Mouse (Mus musculus) MEL (cell line): ENCODE results near the gene Srprb. TPM values are rescaled to one million over a fixed set of nuclear protein-coding genes. Genes with fewer than 3 reads are reported as not detected.

Source experiments
- DNase-seq: peaks from one replicate; pipeline ENCODE4 v3.0.0; 2011; ENCODE audit warnings: low read depth, low spot score
- H3K27ac ChIP-seq: 2 replicates; pipeline ENCODE4 v1.5.1; 2012; ENCODE audit warnings: low read depth, mild to moderate bottlenecking, control low read depth, low read length, moderate library complexity; ENCODE audit not compliant: control insufficient read depth
- H3K27me3 ChIP-seq, 2 experiments: fragments of 150-350 bp in 1 of 2; sonication (generic) in 1 of 2; 2 replicates each; pipeline ENCODE4 v1.6.1; 2012; ENCODE audit warnings: low read length in 2 of 2, mild to moderate bottlenecking in 2 of 2, improper control_type of control experiment in 1 of 2, moderate library complexity in 1 of 2; ENCODE audit not compliant: insufficient read depth in 2 of 2, control insufficient read depth in 1 of 2
- H3K36me3 ChIP-seq, 2 experiments: 2 replicates each; pipeline ENCODE4 v1.6.1; 2012 to 2014; ENCODE audit warnings: low read length in 2 of 2, improper control_type of control experiment in 1 of 2, inconsistent platforms in 1 of 2, mild to moderate bottlenecking in 1 of 2; ENCODE audit not compliant: insufficient read depth in 2 of 2, control insufficient read depth in 1 of 2
- H3K4me1 ChIP-seq, 2 experiments: fragments of 150-350 bp in 1 of 2; sonication (generic) in 1 of 2; 2 replicates each; pipeline ENCODE4 v1.6.1; 2012; ENCODE audit warnings: low read length in 2 of 2, improper control_type of control experiment in 1 of 2, mild to moderate bottlenecking in 1 of 2; ENCODE audit not compliant: insufficient read depth in 2 of 2, control insufficient read depth in 1 of 2
- H3K4me3 ChIP-seq, 2 experiments: fragments of 150-350 bp in 1 of 2; sonication (generic) in 1 of 2; 2 replicates each; pipeline ENCODE4 v1.5.1; 2012; ENCODE audit warnings: low read depth in 2 of 2, low read length in 2 of 2, mild to moderate bottlenecking in 2 of 2, moderate library complexity in 2 of 2, control low read depth in 1 of 2, improper control_type of control experiment in 1 of 2; ENCODE audit not compliant: control insufficient read depth in 1 of 2, insufficient read depth in 1 of 2
- H3K79me2 ChIP-seq: 2 replicates; pipeline ENCODE4 v1.6.1; 2012; ENCODE audit warnings: mild to moderate bottlenecking, low read length, moderate library complexity; ENCODE audit not compliant: control insufficient read depth, poor library complexity, insufficient read depth
- H3K9ac ChIP-seq: 2 replicates; pipeline ENCODE4 v1.6.1; 2012; ENCODE audit warnings: low read depth, mild to moderate bottlenecking, control low read depth, low read length, moderate library complexity; ENCODE audit not compliant: control insufficient read depth, poor library complexity, severe bottlenecking
- H3K9me3 ChIP-seq: fragments of 150-350 bp; sonication (generic); replicated peaks from 2 replicates; pipeline ENCODE4 v1.6.1; 2012; ENCODE audit warnings: mild to moderate bottlenecking, low read length, improper control_type of control experiment, moderate library complexity; ENCODE audit not compliant: insufficient read depth
- BHLHE40 ChIP-seq: IDR thresholded peaks from 2 replicates; pipeline ENCODE4 v1.6.1; 2012; ENCODE audit warnings: low read depth, mild to moderate bottlenecking, inconsistent platforms, low read length, improper control_type of control experiment, borderline replicate concordance
- CHD1 ChIP-seq: IDR thresholded peaks from 2 replicates; pipeline ENCODE4 v1.6.1; 2012; ENCODE audit warnings: low read depth, mild to moderate bottlenecking, inconsistent platforms, low read length, improper control_type of control experiment
- CTCF ChIP-seq, 3 experiments: IDR thresholded peaks in 2 of 3; conservative IDR thresholded peaks in 1 of 3; 2 replicates each; pipeline ENCODE4 v1.5.1; 2011 to 2012; ENCODE audit warnings: low read length in 3 of 3, low read depth in 2 of 3, mild to moderate bottlenecking in 2 of 3, improper control_type of control experiment in 1 of 3, inconsistent platforms in 1 of 3, mixed read lengths in 1 of 3, moderate library complexity in 1 of 3; ENCODE audit not compliant: control insufficient read depth in 1 of 3, insufficient read depth in 1 of 3, poor library complexity in 1 of 3, severe bottlenecking in 1 of 3
- E2F4 ChIP-seq: IDR thresholded peaks from 2 replicates; pipeline ENCODE4 v1.6.1; 2011; ENCODE audit warnings: low read depth, low read length, improper control_type of control experiment, borderline replicate concordance
- EP300 ChIP-seq, 2 experiments: IDR thresholded peaks; 2 replicates each; pipeline ENCODE4 v1.6.1; 2011; ENCODE audit warnings: improper control_type of control experiment in 2 of 2, low read length in 2 of 2, low read depth in 1 of 2, mild to moderate bottlenecking in 1 of 2
- GABPA ChIP-seq: IDR thresholded peaks from 2 replicates; pipeline ENCODE4 v1.6.1; 2012; ENCODE audit warnings: low read depth, mild to moderate bottlenecking, inconsistent platforms, low read length, improper control_type of control experiment, moderate library complexity
- GATA1 ChIP-seq: IDR thresholded peaks from 2 replicates; pipeline ENCODE4 v1.6.1; 2011; ENCODE audit warnings: low read depth, low read length, improper control_type of control experiment
- HCFC1 ChIP-seq: IDR thresholded peaks from 2 replicates; pipeline ENCODE4 v1.6.1; 2012; ENCODE audit warnings: low read depth, mild to moderate bottlenecking, inconsistent platforms, low read length, improper control_type of control experiment, moderate library complexity
- MXI1 ChIP-seq: IDR thresholded peaks from 2 replicates; pipeline ENCODE4 v1.6.1; 2011; ENCODE audit warnings: mild to moderate bottlenecking, low read depth, low read length, improper control_type of control experiment
- MYB ChIP-seq: IDR thresholded peaks from 2 replicates; pipeline ENCODE4 v1.6.1; 2011; ENCODE audit warnings: mild to moderate bottlenecking, low read depth, low read length, improper control_type of control experiment
- MYC ChIP-seq: IDR thresholded peaks from 2 replicates; pipeline ENCODE4 v1.6.1; 2011; ENCODE audit warnings: low read depth, mild to moderate bottlenecking, low read length, improper control_type of control experiment, moderate library complexity
- NRF1 ChIP-seq: IDR thresholded peaks from 2 replicates; pipeline ENCODE4 v1.6.1; 2014; ENCODE audit warnings: low read depth, mild to moderate bottlenecking, inconsistent platforms, low read length, improper control_type of control experiment, moderate library complexity; ENCODE audit not compliant: poor library complexity, insufficient read depth, severe bottlenecking
- POLR2A ChIP-seq, 2 experiments: IDR thresholded peaks; 2 replicates each; pipeline ENCODE4 v1.6.1; 2011 to 2012; ENCODE audit warnings: low read length in 2 of 2, mild to moderate bottlenecking in 2 of 2, control low read depth in 1 of 2, improper control_type of control experiment in 1 of 2, low read depth in 1 of 2, moderate library complexity in 1 of 2; ENCODE audit not compliant: control insufficient read depth in 1 of 2, insufficient read depth in 1 of 2, poor library complexity in 1 of 2
- POLR2AphosphoS2 ChIP-seq: IDR thresholded peaks from 2 replicates; pipeline ENCODE4 v1.6.1; 2011; ENCODE audit warnings: low read length, improper control_type of control experiment
- POLR2AphosphoS5 ChIP-seq: IDR thresholded peaks from 2 replicates; pipeline ENCODE4 v1.6.1; 2012; ENCODE audit warnings: low read depth, borderline replicate concordance, mild to moderate bottlenecking, inconsistent platforms, low read length, moderate library complexity, mixed read lengths
- RAD21 ChIP-seq: IDR thresholded peaks from 2 replicates; pipeline ENCODE4 v1.6.1; 2011; ENCODE audit warnings: mild to moderate bottlenecking, low read depth, low read length, improper control_type of control experiment
- SMC3 ChIP-seq: IDR thresholded peaks from 2 replicates; pipeline ENCODE4 v1.6.1; 2011; ENCODE audit warnings: low read depth, low read length, improper control_type of control experiment
- TBP ChIP-seq: IDR thresholded peaks from 2 replicates; pipeline ENCODE4 v1.8.0; 2011; ENCODE audit warnings: low read depth, low read length, improper control_type of control experiment
- TCF12 ChIP-seq: IDR thresholded peaks from 2 replicates; pipeline ENCODE4 v1.6.1; 2014; ENCODE audit warnings: low read depth, mild to moderate bottlenecking, inconsistent platforms, low read length, improper control_type of control experiment, moderate library complexity
- UBTF ChIP-seq: IDR thresholded peaks from 2 replicates; pipeline ENCODE4 v1.6.1; 2012; ENCODE audit warnings: low read depth, mild to moderate bottlenecking, inconsistent platforms, low read length, improper control_type of control experiment, moderate library complexity, borderline replicate concordance; ENCODE audit not compliant: insufficient read depth
- ZKSCAN1 ChIP-seq: IDR thresholded peaks from 2 replicates; pipeline ENCODE4 v1.6.1; 2012; ENCODE audit warnings: low read depth, mild to moderate bottlenecking, inconsistent platforms, low read length, improper control_type of control experiment, moderate library complexity
- ZNF384 ChIP-seq: IDR thresholded peaks from 2 replicates; pipeline ENCODE4 v1.6.1; 2012; ENCODE audit warnings: low read depth, mild to moderate bottlenecking, inconsistent platforms, low read length, improper control_type of control experiment
- polyA plus RNA-seq, 2 experiments: library from polyadenylated mRNA; stranded (reverse) in 1 of 2; unstranded in 1 of 2; fragments of >175 nt in 1 of 2; fragments of >200 nt in 1 of 2; gene quantifications; 2 replicates each; pipeline versions ENCODE4 v1.2.1 to v1.2.4; 2012; ENCODE audit warnings: low replicate concordance in 2 of 2, low read depth in 1 of 2; ENCODE audit not compliant: insufficient read length in 2 of 2, insufficient read depth in 1 of 2, missing spikeins in 1 of 2
- total RNA-seq: library from RNA; depleted of rRNA; stranded (reverse); fragments of 300-350 nt; gene quantifications from 2 replicates; pipeline ENCODE4 v1.2.3, GENCODE M21; 2012

Gene Srprb
- total and polyA plus RNA-seq, 3 experiments = 71.5 to 85.0 TPM; not detected in 1

DNA sequence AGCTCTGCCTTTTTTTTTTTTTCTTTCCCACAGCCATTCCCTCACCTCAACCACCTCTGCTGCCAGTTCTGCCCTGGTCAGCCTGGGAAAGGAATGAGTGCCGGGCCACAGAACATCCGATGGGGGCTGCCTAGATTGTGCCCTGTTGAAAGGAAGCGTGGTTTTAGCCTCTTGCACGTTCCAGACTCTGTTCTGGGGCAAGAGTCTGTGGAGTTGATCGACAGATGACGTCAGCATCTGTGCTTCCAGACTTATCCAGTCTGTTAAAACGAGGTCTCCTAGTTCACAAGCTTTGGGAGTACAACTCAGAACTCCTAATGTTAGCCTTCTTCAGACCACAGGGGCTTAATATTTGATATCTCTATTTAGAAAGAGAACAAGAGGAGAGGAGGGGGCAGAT is 32.1 kb upstream of the Srprb start:
- no peaks in the 10 kb centered on the region for H3K9me3 ChIP-seq
- TF ChIP-seq MYB (no peak), ZNF384 (no peak), POLR2A (IDR thresholded peaks at IDR 0.05; ENCODE audit: control insufficient read depth in 1 of 2, insufficient read depth in 1 of 2, low read depth in 1 of 2, low read length in 2 of 2, poor library complexity in 1 of 2) (no peak), ZKSCAN1 (no peak), E2F4 (no peak), CHD1 (no peak), UBTF (no peak), TBP (no peak), MYC (no peak), CTCF (IDR thresholded peaks at IDR 0.05 in 2 of 3, conservative IDR thresholded peaks at IDR 0.05 in 1 of 3; ENCODE audit: control insufficient read depth in 1 of 3, insufficient read depth in 1 of 3, low read depth in 2 of 3, low read length in 3 of 3, poor library complexity in 1 of 3, severe bottlenecking in 1 of 3) (no peak)
- TF ChIP-seq, all 39 proteins: peak for 0
- Histone ChIP-seq H3K27me3 (no peaks in the 10 kb centered on the region), H3K79me2 (no peaks in the 10 kb centered on the region), H3K4me3 (no peak overlapping the region), H3K9ac (no peak overlapping the region), H3K36me3 (no peaks in the 10 kb centered on the region), H3K4me1 (0 out of 4 replicates have a peak, but pooled peaks cover 0 to 3% of the 10 kb centered on the region in 2 experiments), H3K27ac (no peak overlapping the region)
- DNase-seq = no peak

DNA sequence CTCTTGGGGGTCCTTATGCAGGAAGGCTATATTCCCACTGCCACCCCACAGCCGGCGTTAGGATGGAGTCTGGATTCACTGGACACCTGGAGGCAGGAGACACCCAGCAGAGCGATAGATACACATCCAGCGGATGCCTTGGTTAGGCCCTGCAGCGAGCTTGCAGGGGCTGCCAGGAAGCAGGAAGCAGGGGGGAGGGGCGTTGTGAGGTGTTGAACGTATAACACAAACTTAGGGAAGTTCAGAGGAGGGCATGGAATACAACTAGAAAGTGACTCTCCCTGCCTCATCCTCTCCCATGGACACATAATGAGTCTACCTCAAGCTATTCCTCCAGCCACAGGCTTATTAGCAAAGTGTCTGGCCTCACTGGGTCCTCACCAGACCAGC is 31.1 kb upstream of the Srprb start:
- H3K9me3 ChIP-seq = no peaks in the 10 kb centered on the region
- TF ChIP-seq GATA1 (no peak), RAD21 (no peak), POLR2AphosphoS5 (no peak), POLR2AphosphoS2 (no peak), TCF12 (no peak), SMC3 (no peak), MXI1 (no peak), CHD1 (no peak), GABPA (no peak), E2F4 (no peak), UBTF (no peak), NRF1 (no peak), EP300 (IDR thresholded peaks at IDR 0.05; ENCODE audit: low read depth in 1 of 2, low read length in 2 of 2) (no peak), HCFC1 (no peak), BHLHE40 (no peak)
- no peaks in the 10 kb centered on the region for H3K79me2 ChIP-seq
- no peak overlapping the region for H3K27ac ChIP-seq
- H3K9ac ChIP-seq = no peak overlapping the region
- H3K4me1 ChIP-seq = 0 out of 4 replicates have a peak, but pooled peaks cover 0 to 3% of the 10 kb centered on the region in 2 experiments
- no peaks in the 10 kb centered on the region for H3K36me3 ChIP-seq
- DNase-seq = no peak
- no peaks in the 10 kb centered on the region for H3K27me3 ChIP-seq
- H3K4me3 ChIP-seq = no peak overlapping the region
